Mouse (Mus musculus): ENCODE results near the gene Coq6. TPM values are rescaled to one million over a fixed set of nuclear protein-coding genes. Genes with fewer than 3 reads are reported as not detected.

The Coq6 gene
- polyA plus RNA-seq, 1 experiment: 29.9 TPM

- H3K36me3 ChIP-seq (ENCODE audit: control insufficient read depth, insufficient read depth, low read length): peaks cover 7% of the 10 kb centered on the region
- no peak overlapping the region for H3K27ac ChIP-seq (ENCODE audit: insufficient read depth, low read depth, low read length)
- no peaks in the 10 kb centered on the region for H3K27me3 ChIP-seq (ENCODE audit: control insufficient read depth, insufficient read depth, low read length)
- H3K4me3 ChIP-seq (ENCODE audit: low read depth, low read length): no peak overlapping the region
- TF ChIP-seq CTCF (IDR thresholded peaks at IDR 0.05; ENCODE audit: extremely low read depth, insufficient read length, insufficient replicate concordance, low read depth, low read length) (no peak), POLR2A (IDR thresholded peaks at IDR 0.05; ENCODE audit: low read depth, low read length) (no peak)
- 31% methylated on average over 2 of the region's 2 CpGs for WGBS
- H3K4me1 ChIP-seq (ENCODE audit: control insufficient read depth, insufficient read depth, insufficient read length, low read length): peaks cover 4% of the 10 kb centered on the region; the same call in 1 of the 2 replicates
These were observed 1.4 kb downstream of the Coq6 start for GRCm38 (mm10) chr12:84362872-84363271.

GRCm38 (mm10) chr12:84364291-84364690, 2.8 kb downstream of the Coq6 start:
- WGBS: 69% methylated on average over 9 of the region's 9 CpGs
- TF ChIP-seq CTCF (IDR thresholded peaks at IDR 0.05; ENCODE audit: extremely low read depth, insufficient read length, insufficient replicate concordance, low read depth, low read length) (no peak), POLR2A (IDR thresholded peaks at IDR 0.05; ENCODE audit: low read depth, low read length) (no peak)
- H3K27ac ChIP-seq (ENCODE audit: insufficient read depth, low read depth, low read length): no peak overlapping the region
- peaks cover 13% of the 10 kb centered on the region for H3K36me3 ChIP-seq (ENCODE audit: control insufficient read depth, insufficient read depth, low read length)
- H3K4me1 ChIP-seq (ENCODE audit: control insufficient read depth, insufficient read depth, insufficient read length, low read length): peaks cover 4% of the 10 kb centered on the region; the same call in 1 of the 2 replicates
- no peak overlapping the region for H3K4me3 ChIP-seq (ENCODE audit: low read depth, low read length)
- no peaks in the 10 kb centered on the region for H3K27me3 ChIP-seq (ENCODE audit: control insufficient read depth, insufficient read depth, low read length)

GRCm38 (mm10) chr12:84365137-84365536, 3.7 kb downstream of the Coq6 start:
- Histone ChIP-seq H3K4me3 (ENCODE audit: low read depth, low read length) (no peak overlapping the region), H3K27me3 (ENCODE audit: control insufficient read depth, insufficient read depth, low read length) (no peaks in the 10 kb centered on the region), H3K4me1 (ENCODE audit: control insufficient read depth, insufficient read depth, insufficient read length, low read length) (peaks cover 4% of the 10 kb centered on the region; the same call in 1 of the 2 replicates), H3K36me3 (ENCODE audit: control insufficient read depth, insufficient read depth, low read length) (peaks cover 15% of the 10 kb centered on the region), H3K27ac (ENCODE audit: insufficient read depth, low read depth, low read length) (no peak overlapping the region)
- TF ChIP-seq POLR2A (IDR thresholded peaks at IDR 0.05; ENCODE audit: low read depth, low read length): no peak
- no peak for TF ChIP-seq CTCF (IDR thresholded peaks at IDR 0.05; ENCODE audit: extremely low read depth, insufficient read length, insufficient replicate concordance, low read depth, low read length)
- 93% methylated on average over 6 of the region's 6 CpGs for WGBS

- Histone ChIP-seq H3K4me3 (ENCODE audit: low read depth, low read length) (no peak overlapping the region), H3K4me1 (ENCODE audit: control insufficient read depth, insufficient read depth, insufficient read length, low read length) (peaks cover 4% of the 10 kb centered on the region; the same call in 1 of the 2 replicates), H3K27me3 (ENCODE audit: control insufficient read depth, insufficient read depth, low read length) (no peaks in the 10 kb centered on the region), H3K36me3 (ENCODE audit: control insufficient read depth, insufficient read depth, low read length) (peaks cover 32% of the 10 kb centered on the region), H3K27ac (ENCODE audit: insufficient read depth, low read depth, low read length) (no peak overlapping the region)
- 72% methylated on average over 9 of the region's 9 CpGs for WGBS
- TF ChIP-seq CTCF (IDR thresholded peaks at IDR 0.05; ENCODE audit: extremely low read depth, insufficient read length, insufficient replicate concordance, low read depth, low read length) (no peak), POLR2A (IDR thresholded peaks at IDR 0.05; ENCODE audit: low read depth, low read length) (no peak)
These were observed 5.5 kb downstream of the Coq6 start for GRCm38 (mm10) chr12:84366971-84367370.

- Histone ChIP-seq H3K4me3 (ENCODE audit: low read depth, low read length) (no peak overlapping the region), H3K4me1 (ENCODE audit: control insufficient read depth, insufficient read depth, insufficient read length, low read length) (peaks cover 2% of the 10 kb centered on the region; the same call in 1 of the 2 replicates), H3K27ac (ENCODE audit: insufficient read depth, low read depth, low read length) (no peak overlapping the region), H3K27me3 (ENCODE audit: control insufficient read depth, insufficient read depth, low read length) (no peaks in the 10 kb centered on the region), H3K36me3 (ENCODE audit: control insufficient read depth, insufficient read depth, low read length) (peaks cover 63% of the 10 kb centered on the region)
- 93% methylated on average over 5 of the region's 5 CpGs for WGBS
- TF ChIP-seq CTCF (IDR thresholded peaks at IDR 0.05; ENCODE audit: extremely low read depth, insufficient read length, insufficient replicate concordance, low read depth, low read length): no peak
- no peak for TF ChIP-seq POLR2A (IDR thresholded peaks at IDR 0.05; ENCODE audit: low read depth, low read length)
These were observed 10.2 kb downstream of the Coq6 start for GRCm38 (mm10) chr12:84371647-84372046.

GRCm38 (mm10) chr12:84373831-84374481, 12.5 kb downstream of the Coq6 start:
- TF ChIP-seq POLR2A (IDR thresholded peaks at IDR 0.05; ENCODE audit: low read depth, low read length) (no peak), CTCF (IDR thresholded peaks at IDR 0.05; ENCODE audit: extremely low read depth, insufficient read length, insufficient replicate concordance, low read depth, low read length) (no peak)
- Histone ChIP-seq H3K27ac (ENCODE audit: insufficient read depth, low read depth, low read length) (no peak overlapping the region), H3K27me3 (ENCODE audit: control insufficient read depth, insufficient read depth, low read length) (no peaks in the 10 kb centered on the region), H3K4me3 (ENCODE audit: low read depth, low read length) (no peak overlapping the region), H3K36me3 (ENCODE audit: control insufficient read depth, insufficient read depth, low read length) (peaks cover 68% of the 10 kb centered on the region), H3K4me1 (ENCODE audit: control insufficient read depth, insufficient read depth, insufficient read length, low read length) (peaks cover 2% of the 10 kb centered on the region; the same call in 1 of the 2 replicates)
- WGBS: 33% methylated on average over 6 of the region's 6 CpGs

GRCm38 (mm10) chr12:84382369-84382768, 20.9 kb downstream of the Coq6 start:
- Histone ChIP-seq H3K27me3 (ENCODE audit: control insufficient read depth, insufficient read depth, low read length) (no peaks in the 10 kb centered on the region), H3K27ac (ENCODE audit: insufficient read depth, low read depth, low read length) (no peak overlapping the region), H3K4me1 (ENCODE audit: control insufficient read depth, insufficient read depth, insufficient read length, low read length) (peaks cover 3% of the 10 kb centered on the region; the same call in 1 of the 2 replicates), H3K4me3 (ENCODE audit: low read depth, low read length) (no peak overlapping the region), H3K36me3 (ENCODE audit: control insufficient read depth, insufficient read depth, low read length) (peaks cover 63% of the 10 kb centered on the region)
- TF ChIP-seq POLR2A (IDR thresholded peaks at IDR 0.05; ENCODE audit: low read depth, low read length): no peak
- TF ChIP-seq CTCF (IDR thresholded peaks at IDR 0.05; ENCODE audit: extremely low read depth, insufficient read length, insufficient replicate concordance, low read depth, low read length): no peak
- WGBS: 96% methylated on average over 4 of the region's 4 CpGs

All from small intestine, adult 2 months (tissue).